Mouse (Mus musculus): ENCODE data around the gene Gm10197. TPM values are rescaled to one million over a fixed set of nuclear protein-coding genes. Genes with fewer than 3 reads are reported as not detected.

The Gm10197 gene
- polyA plus RNA-seq, 1 experiment from 2014 or later, result not detected

- Histone ChIP-seq H3K27ac (ENCODE audit: low read length) (peak overlapping the region; percentile 98), H3K4me1 (replicated peaks; ENCODE audit: control insufficient read depth, insufficient read depth, low read length) (peaks cover 14% of the 10 kb centered on the region), H3K9ac (ENCODE audit: low read length) (peak overlapping the region; percentile 95), H3K27me3 (ENCODE audit: control insufficient read depth, insufficient read depth, low read depth, low read length) (no peaks in the 10 kb centered on the region), H3K9me3 (ENCODE audit: control insufficient read depth, low read length) (no peaks in the 10 kb centered on the region), H3K4me3 (ENCODE audit: low read length) (peak overlapping the region; percentile 84), H3K4me2 (ENCODE audit: low read depth, low read length) (peak overlapping the region; percentile 67), H3K36me3 (ENCODE audit: control insufficient read depth, insufficient read depth, low read length) (peaks cover 17% of the 10 kb centered on the region)
- ATAC-seq (ENCODE audit: low read depth), result peak; percentile 90
- under 1% methylated on average over 58 of the region's 59 CpGs for WGBS
Measured at GRCm38 (mm10) chr19:53389851-53390431, 18.4 kb upstream of the Gm10197 start.

GRCm38 (mm10) chr19:53389417-53389816 lies 17.9 kb upstream of the Gm10197 start:
- Histone ChIP-seq H3K4me2 (ENCODE audit: low read depth, low read length) (peak overlapping the region; percentile 67), H3K9me3 (ENCODE audit: control insufficient read depth, low read length) (no peaks in the 10 kb centered on the region), H3K4me3 (ENCODE audit: low read length) (peak overlapping the region; percentile 84), H3K9ac (ENCODE audit: low read length) (peak overlapping the region; percentile 95), H3K27ac (ENCODE audit: low read length) (peak overlapping the region; percentile 98), H3K27me3 (ENCODE audit: control insufficient read depth, insufficient read depth, low read depth, low read length) (no peaks in the 10 kb centered on the region), H3K4me1 (replicated peaks; ENCODE audit: control insufficient read depth, insufficient read depth, low read length) (peaks cover 14% of the 10 kb centered on the region), H3K36me3 (ENCODE audit: control insufficient read depth, insufficient read depth, low read length) (peaks cover 17% of the 10 kb centered on the region)
- no peak for ATAC-seq (ENCODE audit: low read depth)
- WGBS, result 15% methylated on average over 6 of the region's 6 CpGs

- no peak overlapping the region for H3K4me2 ChIP-seq (ENCODE audit: low read depth, low read length)
- H3K27ac ChIP-seq (ENCODE audit: low read length), result no peak overlapping the region
- H3K27me3 ChIP-seq (ENCODE audit: control insufficient read depth, insufficient read depth, low read depth, low read length), result no peaks in the 10 kb centered on the region
- H3K36me3 ChIP-seq (ENCODE audit: control insufficient read depth, insufficient read depth, low read length), result peaks cover 49% of the 10 kb centered on the region
- ATAC-seq (ENCODE audit: low read depth), result no peak
- WGBS, result 94% methylated on average over 15 of the region's 15 CpGs
- no peak overlapping the region for H3K4me3 ChIP-seq (ENCODE audit: low read length)
- H3K4me1 ChIP-seq (replicated peaks; ENCODE audit: control insufficient read depth, insufficient read depth, low read length), result no peaks in the 10 kb centered on the region; the same call in 1 of the 2 replicates
- no peak overlapping the region for H3K9ac ChIP-seq (ENCODE audit: low read length)
- H3K9me3 ChIP-seq (ENCODE audit: control insufficient read depth, low read length), result no peaks in the 10 kb centered on the region
Measured at GRCm38 (mm10) chr19:53383336-53383735, 11.8 kb upstream of the Gm10197 start.

- ATAC-seq (ENCODE audit: low read depth), result no peak
- Histone ChIP-seq H3K9ac (ENCODE audit: low read length) (no peak overlapping the region), H3K4me3 (ENCODE audit: low read length) (no peak overlapping the region), H3K4me2 (ENCODE audit: low read depth, low read length) (no peak overlapping the region), H3K36me3 (ENCODE audit: control insufficient read depth, insufficient read depth, low read length) (peaks cover 44% of the 10 kb centered on the region), H3K27me3 (ENCODE audit: control insufficient read depth, insufficient read depth, low read depth, low read length) (no peaks in the 10 kb centered on the region), H3K9me3 (ENCODE audit: control insufficient read depth, low read length) (no peaks in the 10 kb centered on the region), H3K27ac (ENCODE audit: low read length) (no peak overlapping the region), H3K4me1 (replicated peaks; ENCODE audit: control insufficient read depth, insufficient read depth, low read length) (no peaks in the 10 kb centered on the region)
- 89% methylated on average over 10 of the region's 10 CpGs for WGBS
Measured at GRCm38 (mm10) chr19:53378421-53378820, 6.9 kb upstream of the Gm10197 start.

- H3K9me3 ChIP-seq (ENCODE audit: control insufficient read depth, low read length), result no peaks in the 10 kb centered on the region
- H3K36me3 ChIP-seq (ENCODE audit: control insufficient read depth, insufficient read depth, low read length), result peaks cover 37% of the 10 kb centered on the region
- no peak overlapping the region for H3K9ac ChIP-seq (ENCODE audit: low read length)
- H3K4me2 ChIP-seq (ENCODE audit: low read depth, low read length), result no peak overlapping the region
- no peak overlapping the region; the same call in 1 of the 2 replicates for H3K27ac ChIP-seq (ENCODE audit: low read length)
- H3K4me1 ChIP-seq (replicated peaks; ENCODE audit: control insufficient read depth, insufficient read depth, low read length), result no peaks in the 10 kb centered on the region
- no peaks in the 10 kb centered on the region for H3K27me3 ChIP-seq (ENCODE audit: control insufficient read depth, insufficient read depth, low read depth, low read length)
- H3K4me3 ChIP-seq (ENCODE audit: low read length), result no peak overlapping the region
- 60% methylated on average over 8 of the region's 8 CpGs for WGBS
- ATAC-seq (ENCODE audit: low read depth), result no peak
Measured at GRCm38 (mm10) chr19:53377652-53378051, 6.1 kb upstream of the Gm10197 start.

- Histone ChIP-seq H3K4me3 (ENCODE audit: low read length) (no peak overlapping the region), H3K9ac (ENCODE audit: low read length) (no peak overlapping the region), H3K4me1 (replicated peaks; ENCODE audit: control insufficient read depth, insufficient read depth, low read length) (no peaks in the 10 kb centered on the region), H3K27ac (ENCODE audit: low read length) (no peak overlapping the region), H3K27me3 (ENCODE audit: control insufficient read depth, insufficient read depth, low read depth, low read length) (no peaks in the 10 kb centered on the region), H3K36me3 (ENCODE audit: control insufficient read depth, insufficient read depth, low read length) (peaks cover 32% of the 10 kb centered on the region), H3K4me2 (ENCODE audit: low read depth, low read length) (no peak overlapping the region), H3K9me3 (ENCODE audit: control insufficient read depth, low read length) (no peaks in the 10 kb centered on the region)
- WGBS, result 87% methylated on average over 9 of the region's 9 CpGs
- ATAC-seq (ENCODE audit: low read depth), result no peak
Measured at GRCm38 (mm10) chr19:53375816-53376215, 4.2 kb upstream of the Gm10197 start.

GRCm38 (mm10) chr19:53375299-53375698 lies 3.7 kb upstream of the Gm10197 start:
- 86% methylated on average over 6 of the region's 6 CpGs for WGBS
- Histone ChIP-seq H3K4me2 (ENCODE audit: low read depth, low read length) (no peak overlapping the region), H3K9ac (ENCODE audit: low read length) (no peak overlapping the region), H3K36me3 (ENCODE audit: control insufficient read depth, insufficient read depth, low read length) (peaks cover 32% of the 10 kb centered on the region), H3K4me1 (replicated peaks; ENCODE audit: control insufficient read depth, insufficient read depth, low read length) (peaks cover under 1% of the 10 kb centered on the region; the same call in 1 of the 2 replicates), H3K9me3 (ENCODE audit: control insufficient read depth, low read length) (no peaks in the 10 kb centered on the region), H3K4me3 (ENCODE audit: low read length) (no peak overlapping the region), H3K27ac (ENCODE audit: low read length) (no peak overlapping the region), H3K27me3 (ENCODE audit: control insufficient read depth, insufficient read depth, low read depth, low read length) (no peaks in the 10 kb centered on the region)
- no peak for ATAC-seq (ENCODE audit: low read depth)

- H3K4me1 ChIP-seq (replicated peaks; ENCODE audit: control insufficient read depth, insufficient read depth, low read length), result peaks cover 9% of the 10 kb centered on the region; the same call in 1 of the 2 replicates
- H3K9me3 ChIP-seq (ENCODE audit: control insufficient read depth, low read length), result no peaks in the 10 kb centered on the region
- H3K4me2 ChIP-seq (ENCODE audit: low read depth, low read length), result no peak overlapping the region
- no peak for ATAC-seq (ENCODE audit: low read depth)
- H3K27ac ChIP-seq (ENCODE audit: low read length), result no peak overlapping the region
- peaks cover 25% of the 10 kb centered on the region for H3K36me3 ChIP-seq (ENCODE audit: control insufficient read depth, insufficient read depth, low read length)
- no peak overlapping the region for H3K9ac ChIP-seq (ENCODE audit: low read length)
- no peaks in the 10 kb centered on the region for H3K27me3 ChIP-seq (ENCODE audit: control insufficient read depth, insufficient read depth, low read depth, low read length)
- WGBS, result 77% methylated on average over 2 of the region's 2 CpGs
- H3K4me3 ChIP-seq (ENCODE audit: low read length), result no peak overlapping the region
Measured at GRCm38 (mm10) chr19:53373570-53373969, 2.0 kb upstream of the Gm10197 start.

GRCm38 (mm10) chr19:53370233-53370632 lies 1.3 kb downstream of the Gm10197 start:
- WGBS, result 69% methylated on average over 15 of the region's 15 CpGs
- Histone ChIP-seq H3K4me1 (replicated peaks; ENCODE audit: control insufficient read depth, insufficient read depth, low read length) (peaks cover 19% of the 10 kb centered on the region), H3K27ac (ENCODE audit: low read length) (no peak overlapping the region; the same call in 1 of the 2 replicates)

More at GRCm38 (mm10) chr19:53370233-53370632, 1.3 kb downstream of the Gm10197 start:
- Histone ChIP-seq H3K9ac (ENCODE audit: low read length) (no peak overlapping the region), H3K9me3 (ENCODE audit: control insufficient read depth, low read length) (no peaks in the 10 kb centered on the region), H3K4me3 (ENCODE audit: low read length) (no peak overlapping the region), H3K27me3 (ENCODE audit: control insufficient read depth, insufficient read depth, low read depth, low read length) (no peaks in the 10 kb centered on the region), H3K36me3 (ENCODE audit: control insufficient read depth, insufficient read depth, low read length) (peaks cover 12% of the 10 kb centered on the region), H3K4me2 (ENCODE audit: low read depth, low read length) (no peak overlapping the region)
- peak; percentile 42; the same call in 1 of the 2 replicates for ATAC-seq (ENCODE audit: low read depth)

All from lung, embryonic 16.5 days (tissue).